Mouse (Mus musculus): ENCODE results near the gene Ankrd50.

The Ankrd50 gene

DNA sequence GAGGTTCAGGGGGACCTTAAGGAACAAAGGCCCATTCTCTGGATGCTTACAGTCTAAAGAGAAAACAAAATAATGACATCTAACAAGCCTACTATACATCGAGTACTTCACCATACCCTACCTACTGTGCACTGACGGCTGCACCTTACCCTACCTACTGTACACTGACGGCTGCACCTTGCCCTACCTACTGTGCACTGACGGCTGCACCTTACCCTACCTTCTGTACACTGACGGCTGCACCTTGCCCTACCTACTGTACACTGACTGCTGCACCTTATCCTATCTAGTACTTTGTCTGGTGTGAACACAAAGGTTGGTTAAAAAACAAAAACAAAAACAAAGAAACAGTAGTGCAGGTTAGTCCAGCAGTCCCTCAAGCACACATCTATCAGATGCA is 18.5 kb downstream of the Ankrd50 start:
- DNase-seq (ENCODE audit: low read depth, low spot score), result no peak

- DNase-seq (ENCODE audit: low read depth, low spot score), result no peak
These were observed 21.5 kb downstream of the Ankrd50 start for GRCm38 (mm10) chr3:38463149-38463548.

- no peak for DNase-seq (ENCODE audit: low read depth, low spot score)
These were observed 22.9 kb downstream of the Ankrd50 start for GRCm38 (mm10) chr3:38461742-38462141.

DNA sequence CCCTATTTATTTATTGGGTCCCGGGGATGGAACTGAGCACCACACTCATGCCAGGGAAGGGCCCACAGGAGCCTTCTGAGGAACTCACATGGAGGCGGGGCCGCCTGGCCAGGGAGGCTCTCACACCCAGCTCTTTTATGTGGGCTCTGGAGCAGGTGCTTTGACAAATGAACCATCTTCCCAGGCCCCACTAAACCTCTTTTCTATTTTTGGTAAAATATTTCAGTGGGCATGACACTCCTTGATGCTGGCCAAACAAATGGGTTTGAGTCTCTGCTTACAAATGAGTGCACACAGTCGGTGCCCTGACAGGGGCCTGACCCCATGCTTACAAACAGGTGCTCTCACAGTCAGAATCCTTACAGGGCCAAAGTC is 24.4 kb downstream of the Ankrd50 start:
- DNase-seq (ENCODE audit: low read depth, low spot score), result no peak

DNA sequence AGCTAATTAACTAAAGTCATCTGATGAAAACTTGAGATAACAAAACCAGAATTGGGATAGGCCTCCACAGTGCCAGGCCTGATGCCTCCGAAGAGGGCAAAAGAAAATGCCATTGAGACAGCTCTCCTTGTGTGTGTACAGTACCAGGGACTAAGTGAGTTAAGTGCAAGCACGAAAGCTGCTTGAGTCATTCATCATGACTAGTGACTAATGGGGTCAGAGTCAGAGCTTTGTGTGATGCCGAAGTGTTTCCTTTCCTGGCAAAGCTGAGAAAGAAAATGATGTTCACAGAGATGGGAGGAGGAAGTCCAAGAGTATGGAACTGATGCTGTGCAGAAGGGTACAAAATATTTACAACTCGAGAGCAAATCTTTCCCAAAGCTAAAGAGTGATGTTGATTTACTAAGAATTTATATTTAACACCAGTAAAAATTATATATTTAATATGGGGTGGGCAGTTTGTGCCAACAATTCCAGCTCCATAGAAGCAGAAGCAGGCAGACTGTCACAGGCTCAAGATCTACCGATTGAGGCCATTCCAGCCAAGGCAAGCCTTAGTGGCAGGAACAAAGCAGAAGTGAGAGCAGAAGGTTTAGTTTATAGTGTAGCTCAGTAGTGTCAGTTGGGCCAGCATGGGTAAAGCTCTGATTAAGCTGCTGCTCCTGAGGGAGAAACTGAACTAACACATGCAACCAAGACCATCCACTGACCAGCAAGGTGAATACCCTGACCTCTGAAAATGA is 25.0 kb downstream of the Ankrd50 start:
- DNase-seq (ENCODE audit: low read depth, low spot score), result no peak

GRCm38 (mm10) chr3:38457041-38457440 is 27.6 kb downstream of the Ankrd50 start:
- DNase-seq (ENCODE audit: low read depth, low spot score), result no peak

GRCm38 (mm10) chr3:38452199-38452598 is 32.4 kb downstream of the Ankrd50 start:
- peak; percentile 46 for DNase-seq (ENCODE audit: low read depth, low spot score)

DNA sequence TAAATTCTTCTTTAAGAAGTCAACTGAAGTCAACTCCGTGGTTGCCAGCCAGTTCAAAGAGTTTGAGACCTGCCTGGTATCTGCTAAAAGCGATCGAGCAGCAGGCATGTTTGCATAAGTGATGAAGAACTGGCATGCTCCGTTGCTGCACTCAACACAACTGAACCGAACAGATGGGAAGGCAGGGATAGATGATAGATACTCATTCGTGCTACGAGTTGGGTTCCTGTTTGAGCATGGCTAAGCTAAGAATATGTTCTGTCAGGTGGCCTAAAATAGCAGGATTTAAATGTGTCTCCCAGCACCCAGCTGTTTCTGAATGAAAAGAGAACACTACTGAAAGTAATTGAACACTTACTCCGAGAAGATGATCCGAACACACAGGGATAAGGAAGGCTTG is 38.1 kb downstream of the Ankrd50 start:
- DNase-seq (ENCODE audit: low read depth, low spot score), result no peak

- no peak for DNase-seq (ENCODE audit: low read depth, low spot score)
These were observed 40.8 kb downstream of the Ankrd50 start for GRCm38 (mm10) chr3:38443875-38444274.

DNA sequence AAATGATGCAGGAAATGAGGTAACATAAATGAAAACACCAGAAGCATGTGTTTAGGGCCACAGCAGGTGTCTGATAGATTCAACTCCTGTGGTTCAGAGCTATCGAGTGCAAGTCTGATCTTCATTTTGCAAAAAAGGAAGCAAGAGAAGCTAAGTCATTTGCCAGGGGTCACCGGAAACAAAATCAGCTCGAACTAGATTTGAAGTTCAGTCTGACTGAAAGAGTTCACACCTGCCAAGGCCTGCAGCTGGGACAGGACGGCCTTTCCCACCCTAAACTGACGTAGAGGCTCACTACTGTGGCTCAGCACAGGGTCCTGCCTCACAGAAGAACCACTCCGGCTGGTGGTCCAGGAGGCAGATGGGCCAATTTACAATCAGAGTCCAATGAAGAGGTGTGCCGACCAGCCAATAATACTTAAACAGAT is 44.1 kb downstream of the Ankrd50 start:
- no peak for DNase-seq (ENCODE audit: low read depth, low spot score)

DNA sequence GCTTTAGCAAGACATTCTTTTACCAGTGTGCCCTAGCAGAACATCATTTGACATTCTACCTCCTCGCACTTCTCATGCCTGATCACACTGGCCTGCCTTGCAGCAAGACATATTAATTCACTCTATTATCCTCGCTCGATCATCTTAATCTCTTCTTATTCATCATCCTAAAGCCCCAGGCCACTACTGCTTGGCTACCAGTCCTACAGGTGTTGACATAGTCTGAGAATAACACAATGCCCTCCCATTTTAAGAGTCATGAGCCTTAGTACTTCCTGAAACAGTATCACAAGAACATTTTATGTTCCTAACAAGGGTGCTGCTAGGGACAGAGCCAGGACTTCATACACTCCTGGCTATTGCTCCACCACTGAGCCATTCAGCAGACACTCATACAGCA is 48.0 kb downstream of the Ankrd50 start:
- no peak for DNase-seq (ENCODE audit: low read depth, low spot score)

DNA sequence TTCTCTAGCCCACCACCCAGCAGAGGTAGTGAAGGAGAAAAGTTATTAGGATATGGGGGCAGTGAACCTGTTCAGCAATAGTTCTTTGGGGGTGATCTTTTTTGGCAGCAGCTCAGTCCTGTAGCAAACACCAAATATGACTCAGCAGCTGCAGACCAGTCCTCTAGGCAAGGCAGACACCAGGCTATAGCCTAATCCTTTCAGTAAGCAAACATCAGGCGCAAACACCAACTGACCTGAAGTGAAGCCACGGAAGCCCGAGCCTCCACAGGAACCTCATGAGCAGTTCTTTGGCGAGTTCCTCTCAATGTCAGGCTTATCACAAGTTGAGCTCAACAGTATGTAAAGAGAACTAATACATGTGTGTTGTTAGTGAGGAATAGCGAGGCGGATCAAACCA is 48.8 kb downstream of the Ankrd50 start:
- DNase-seq (ENCODE audit: low read depth, low spot score), result no peak

GRCm38 (mm10) chr3:38434486-38434885 is 50.2 kb downstream of the Ankrd50 start:
- no peak for DNase-seq (ENCODE audit: low read depth, low spot score)

DNA sequence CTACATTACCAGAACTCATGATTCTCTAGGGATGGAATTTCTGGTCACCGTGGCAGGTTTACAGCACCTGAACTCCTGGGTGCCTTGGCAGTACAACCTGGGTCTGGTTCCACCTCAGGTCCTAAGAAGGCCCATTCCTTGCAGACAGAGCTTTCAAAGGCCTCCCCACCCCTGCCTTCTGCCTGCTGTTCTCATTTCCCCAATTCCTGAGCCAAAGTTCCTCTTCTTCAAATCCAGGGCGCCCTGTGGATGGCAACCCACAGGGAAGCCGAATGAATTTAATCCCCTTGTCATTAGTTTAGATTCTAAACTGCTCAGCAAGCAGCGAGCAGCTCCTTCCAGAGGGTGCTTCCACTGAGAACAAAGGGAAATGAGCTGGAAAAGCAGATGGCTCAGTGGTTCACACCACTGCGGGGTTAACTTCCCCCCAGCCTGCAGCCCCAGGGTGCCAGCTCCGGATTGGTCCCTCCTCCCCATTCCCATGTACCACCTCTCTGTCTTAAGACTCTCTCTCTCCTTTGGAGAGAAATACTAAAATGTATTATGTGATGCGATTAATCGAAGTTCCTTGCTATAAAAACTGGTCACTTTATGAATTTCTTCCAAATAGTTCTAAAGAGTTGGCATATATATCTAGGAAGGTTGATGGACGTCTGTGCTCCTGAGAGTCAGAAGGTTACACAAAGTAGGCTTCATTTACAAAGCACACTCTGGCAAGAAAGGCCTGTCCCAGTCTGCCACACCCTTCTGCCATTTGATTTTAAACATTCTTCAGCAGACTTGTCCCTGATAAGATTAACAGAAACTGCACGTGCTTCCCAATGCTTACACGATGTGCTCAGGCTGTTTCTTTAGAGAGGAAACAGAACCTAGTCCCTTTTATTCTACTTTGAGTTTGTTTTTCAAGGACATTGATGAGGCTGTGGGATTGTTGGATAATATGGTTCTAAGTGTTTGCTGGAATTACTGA is 50.9 kb downstream of the Ankrd50 start:
- DNase-seq (ENCODE audit: low read depth, low spot score), result no peak

GRCm38 (mm10) chr3:38431461-38431860 is 53.2 kb downstream of the Ankrd50 start:
- DNase-seq (ENCODE audit: low read depth, low spot score), result no peak

- DNase-seq (ENCODE audit: low read depth, low spot score), result no peak
These were observed 53.6 kb downstream of the Ankrd50 start for GRCm38 (mm10) chr3:38431042-38431441.

- no peak for DNase-seq (ENCODE audit: low read depth, low spot score)
These were observed 57.4 kb downstream of the Ankrd50 start for GRCm38 (mm10) chr3:38427200-38427599.

- no peak for DNase-seq (ENCODE audit: low read depth, low spot score)
These were observed 60.7 kb downstream of the Ankrd50 start for GRCm38 (mm10) chr3:38423966-38424365.

- no peak for DNase-seq (ENCODE audit: low read depth, low spot score)
These were observed 64.7 kb downstream of the Ankrd50 start for GRCm38 (mm10) chr3:38419896-38420295.

DNA sequence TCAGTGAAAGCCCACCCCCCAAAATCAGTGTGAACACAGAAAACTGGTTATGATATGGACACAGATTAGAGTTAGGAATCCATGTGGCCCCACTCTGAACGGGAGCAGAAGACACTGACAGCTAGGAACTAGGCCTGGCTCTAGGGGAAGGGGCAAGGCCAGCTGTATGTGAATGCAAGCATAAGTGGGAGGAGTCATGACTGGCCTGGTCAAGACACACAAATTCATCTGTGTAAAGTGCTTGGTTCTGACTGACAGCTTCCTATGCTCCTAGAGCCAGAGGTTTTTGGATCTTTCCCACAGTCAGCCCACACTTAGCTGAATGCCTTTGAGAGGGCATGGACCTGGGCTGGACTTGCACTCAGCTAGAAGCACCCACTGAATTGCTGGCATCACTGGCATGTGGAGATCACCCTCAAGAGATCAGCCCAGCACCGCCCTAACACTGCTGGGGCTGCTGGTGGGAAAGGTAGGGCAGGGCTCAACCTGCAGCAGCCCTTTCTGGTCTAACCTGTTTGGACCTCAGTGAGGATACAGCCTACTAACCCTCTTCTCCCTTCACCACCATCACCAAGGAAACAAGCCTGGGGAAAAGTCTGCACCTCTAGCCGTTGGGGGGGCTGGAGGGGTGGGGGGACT is 69.2 kb downstream of the Ankrd50 start:
- DNase-seq (ENCODE audit: low read depth, low spot score), result no peak

Measured in mesoderm, embryonic 11.5 days (tissue).